Mouse (Mus musculus): ENCODE measurements around the gene Rnf10.
"Not testable (repeated sequence)": the region's sequence is repeated elsewhere in the genome, so short reads cannot be mapped to it uniquely, and the experiment has no call there.

Rnf10 gene

GRCm38 (mm10) chr5:115272812-115273548 is at the start of gene Rnf10:
TSS of gene Rnf10 (minus strand) at chr5:115272898.
- DNase-seq (ENCODE audit: low read depth, low spot score): peak; percentile 94

GRCm38 (mm10) chr5:115319004-115319940 is 46.6 kb upstream of the Rnf10 start:
- DNase-seq (ENCODE audit: low read depth, low spot score): peak; percentile 47

GRCm38 (mm10) chr5:115317645-115318328 is 45.1 kb upstream of the Rnf10 start:
- no peak for DNase-seq (ENCODE audit: low read depth, low spot score)

- DNase-seq (ENCODE audit: low read depth, low spot score): no peak
These were observed 44.4 kb upstream of the Rnf10 start for GRCm38 (mm10) chr5:115316968-115317644.

GRCm38 (mm10) chr5:115313668-115313943 is 40.9 kb upstream of the Rnf10 start:
- DNase-seq (ENCODE audit: low read depth, low spot score): peak; percentile 52

GRCm38 (mm10) chr5:115312816-115313667 is 40.3 kb upstream of the Rnf10 start:
- DNase-seq (ENCODE audit: low read depth, low spot score): peak; percentile 37

GRCm38 (mm10) chr5:115312354-115312753 is 39.7 kb upstream of the Rnf10 start:
- DNase-seq (ENCODE audit: low read depth, low spot score): no peak

GRCm38 (mm10) chr5:115302190-115302589 is 29.5 kb upstream of the Rnf10 start:
- not testable (repeated sequence) for DNase-seq (ENCODE audit: low read depth, low spot score)

- DNase-seq (ENCODE audit: low read depth, low spot score): no peak
These were observed 28.9 kb upstream of the Rnf10 start for GRCm38 (mm10) chr5:115301615-115302014.

GRCm38 (mm10) chr5:115300792-115301614 is 28.3 kb upstream of the Rnf10 start, which contains the start of gene Dynll1:
TSS of gene Dynll1 (minus strand) at chr5:115300999.
- peak; percentile 98 for DNase-seq (ENCODE audit: low read depth, low spot score)

GRCm38 (mm10) chr5:115300035-115300744 is 27.5 kb upstream of the Rnf10 start:
- DNase-seq (ENCODE audit: low read depth, low spot score): no peak

- no peak for DNase-seq (ENCODE audit: low read depth, low spot score)
These were observed 23.6 kb upstream of the Rnf10 start for GRCm38 (mm10) chr5:115296347-115296746.

- DNase-seq (ENCODE audit: low read depth, low spot score): no peak
These were observed 21.5 kb upstream of the Rnf10 start for GRCm38 (mm10) chr5:115294173-115294572.

GRCm38 (mm10) chr5:115284735-115285134 is 12.0 kb upstream of the Rnf10 start:
- DNase-seq (ENCODE audit: low read depth, low spot score): peak; percentile 31

- DNase-seq (ENCODE audit: low read depth, low spot score): peak; percentile 40
These were observed 7.5 kb upstream of the Rnf10 start for GRCm38 (mm10) chr5:115280050-115280687.

- peak; percentile 89 for DNase-seq (ENCODE audit: low read depth, low spot score)
These were observed 6.7 kb upstream of the Rnf10 start, which contains the start of gene Coq5 for GRCm38 (mm10) chr5:115279226-115280049. TSS of gene Coq5 (plus strand) at chr5:115279666.

- DNase-seq (ENCODE audit: low read depth, low spot score): no peak
These were observed 6.1 kb upstream of the Rnf10 start for GRCm38 (mm10) chr5:115278785-115279184.

GRCm38 (mm10) chr5:115278053-115278452 is 5.4 kb upstream of the Rnf10 start:
- no peak for DNase-seq (ENCODE audit: low read depth, low spot score)

Measured in CD4-positive helper T cell, adult 2 months (primary cell).